Mouse (Mus musculus): Measurements from ENCODE around the gene Prss36. TPM values are rescaled to one million over a fixed set of nuclear protein-coding genes. Genes with fewer than 3 reads are reported as not detected.
A peak's percentile ranks its signal among the peaks of the same experiment; 100 is the strongest.

Prss36 gene
- polyA plus RNA-seq, 1 experiment from 2014 or later = 10.1 TPM

DNA sequence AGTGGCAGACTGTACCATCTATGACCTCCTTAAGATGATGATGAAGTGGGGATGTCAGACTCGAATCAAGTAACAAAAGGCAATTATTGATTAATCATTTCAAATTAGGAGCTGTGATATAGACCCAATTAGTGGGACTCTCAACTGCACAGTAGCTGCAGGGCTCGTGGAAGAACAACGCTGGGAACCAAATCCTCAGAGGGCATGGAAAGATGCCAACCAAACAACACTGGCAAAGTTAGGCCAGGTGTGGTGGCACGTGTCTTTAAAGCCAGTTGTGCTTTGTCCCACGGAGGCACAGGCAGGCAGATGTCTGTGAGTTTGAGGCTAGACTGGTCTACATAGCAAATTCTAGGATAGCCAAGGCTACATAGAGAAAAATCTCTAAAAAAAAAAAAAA lies 15.9 kb downstream of the Prss36 start:
- Histone ChIP-seq H3K36me3 (peaks cover 18% of the 10 kb centered on the region), H3K27me3 (ENCODE audit: low read depth, poor library complexity, severe bottlenecking) (peaks cover 35% of the 10 kb centered on the region), H3K4me3 (no peak overlapping the region), H3K9me3 (replicated peaks) (no peaks in the 10 kb centered on the region), H3K4me1 (peaks cover 55% of the 10 kb centered on the region), H3K27ac (no peak overlapping the region)
- DNase-seq (ENCODE audit: low spot score) = no peak
- 73% methylated on average over 5 of the region's 5 CpGs for WGBS

DNA sequence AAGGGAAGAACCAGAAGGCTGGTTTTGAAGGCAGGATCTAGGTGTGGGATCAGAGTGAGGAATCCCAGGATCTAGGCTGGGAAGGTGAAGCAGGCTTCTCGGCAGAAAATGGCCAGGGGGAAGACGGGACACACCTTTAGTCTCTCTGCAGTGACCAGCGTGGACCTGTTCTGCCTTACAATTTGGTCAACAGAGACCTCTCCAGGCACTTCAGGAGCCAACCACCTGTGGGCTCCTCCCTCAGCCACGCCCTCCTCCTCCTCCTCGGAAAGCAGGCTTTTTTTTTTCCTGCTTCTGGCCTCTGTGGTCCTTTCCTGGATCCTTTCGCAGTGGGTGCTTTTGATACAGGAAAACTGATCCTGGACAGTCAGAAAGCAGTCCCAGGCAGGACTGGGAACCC lies 16.6 kb downstream of the Prss36 start, which contains the start of gene Prss8:
Gene Prss8 (minus strand): TSS at position 182 of the 400 bp plus-strand sequence.
- DNase-seq (ENCODE audit: low spot score) = peak; percentile 39
- H3K4me1 ChIP-seq = peaks cover 53% of the 10 kb centered on the region
- H3K9me3 ChIP-seq (replicated peaks) = no peaks in the 10 kb centered on the region
- peak within 1 kb of the TSS; percentile 42 for H3K4me3 ChIP-seq
- 9% methylated on average over 6 of the region's 6 CpGs for WGBS
- H3K36me3 ChIP-seq = peaks cover 25% of the 10 kb centered on the region
- H3K27ac ChIP-seq = peak within 1 kb of the TSS; percentile 50
- H3K27me3 ChIP-seq (ENCODE audit: low read depth, poor library complexity, severe bottlenecking) = peaks cover 35% of the 10 kb centered on the region

DNA sequence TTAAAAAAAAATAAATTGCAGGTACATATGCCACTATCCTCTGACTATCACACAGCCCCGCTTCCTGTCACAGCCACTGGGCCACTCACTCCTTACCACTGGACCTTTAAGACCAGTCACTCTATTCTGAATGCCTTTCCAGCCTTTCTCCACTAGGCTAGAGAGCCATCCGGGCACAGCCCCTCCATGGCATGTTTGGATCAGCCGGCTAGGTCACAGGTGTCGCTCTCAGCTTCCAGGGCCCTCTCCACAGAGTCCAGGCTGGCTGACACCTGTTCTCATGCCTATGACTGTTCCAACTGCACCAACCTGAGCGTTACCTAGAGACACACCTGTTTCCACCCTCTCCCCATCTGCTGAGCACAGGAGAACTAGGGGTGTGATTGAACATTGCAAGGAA lies 17.9 kb downstream of the Prss36 start:
- Histone ChIP-seq H3K9me3 (replicated peaks) (no peaks in the 10 kb centered on the region), H3K27me3 (ENCODE audit: low read depth, poor library complexity, severe bottlenecking) (peaks cover 35% of the 10 kb centered on the region), H3K4me1 (peaks cover 40% of the 10 kb centered on the region), H3K36me3 (peaks cover 38% of the 10 kb centered on the region), H3K27ac (no peak overlapping the region), H3K4me3 (peak overlapping the region; percentile 42)
- DNase-seq (ENCODE audit: low spot score) = no peak
- WGBS = 52% methylated on average over 5 of the region's 5 CpGs

DNA sequence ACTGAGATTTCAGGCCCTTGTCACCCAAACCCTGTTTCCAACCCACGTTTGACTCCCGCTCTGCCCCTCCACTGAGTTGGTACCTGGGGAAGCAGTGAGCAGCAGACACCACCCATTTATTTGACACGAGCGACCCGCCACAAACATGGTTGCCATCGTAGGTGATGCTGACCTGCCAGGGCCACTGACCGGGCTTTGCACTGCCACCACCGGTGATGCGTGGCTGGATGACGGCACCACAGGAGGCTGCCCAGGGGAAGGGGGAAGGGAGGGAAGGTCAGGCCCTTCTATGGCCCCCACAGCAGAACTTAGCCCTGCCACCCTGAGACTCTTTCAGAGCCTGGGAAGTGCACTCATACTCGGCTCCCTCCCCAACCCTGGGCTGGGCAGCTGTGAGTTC lies 18.8 kb downstream of the Prss36 start:
- Histone ChIP-seq H3K9me3 (replicated peaks) (no peaks in the 10 kb centered on the region), H3K36me3 (peaks cover 45% of the 10 kb centered on the region), H3K4me1 (peaks cover 31% of the 10 kb centered on the region), H3K27me3 (ENCODE audit: low read depth, poor library complexity, severe bottlenecking) (peaks cover 35% of the 10 kb centered on the region), H3K27ac (no peak overlapping the region), H3K4me3 (no peak overlapping the region)
- 90% methylated on average over 11 of the region's 11 CpGs for WGBS
- DNase-seq (ENCODE audit: low spot score) = no peak

DNA sequence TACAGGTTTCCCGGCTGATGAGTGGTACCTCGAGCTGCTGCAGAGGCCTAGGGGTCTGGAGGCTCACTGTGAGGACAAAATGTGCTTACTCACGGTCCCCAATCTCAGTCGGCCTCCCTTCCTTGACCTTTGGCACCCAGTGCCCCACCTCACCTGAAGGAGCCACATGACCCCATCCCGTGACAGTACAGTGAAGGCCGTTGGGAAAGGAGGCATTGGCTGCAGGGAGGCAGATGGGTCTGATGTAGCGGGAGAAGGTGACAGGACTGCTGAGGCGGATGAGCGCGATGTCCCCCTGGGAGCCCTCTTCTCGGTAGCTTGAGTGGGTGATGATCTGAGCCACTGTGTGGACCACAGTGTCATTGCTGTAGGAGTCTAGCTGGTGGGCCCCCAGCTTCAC lies 19.7 kb downstream of the Prss36 start:
- Histone ChIP-seq H3K4me3 (no peak overlapping the region), H3K4me1 (peaks cover 24% of the 10 kb centered on the region), H3K9me3 (replicated peaks) (no peaks in the 10 kb centered on the region), H3K27me3 (ENCODE audit: low read depth, poor library complexity, severe bottlenecking) (peaks cover 35% of the 10 kb centered on the region), H3K36me3 (peaks cover 54% of the 10 kb centered on the region), H3K27ac (no peak overlapping the region)
- DNase-seq (ENCODE audit: low spot score) = no peak
- WGBS = 87% methylated on average over 11 of the region's 11 CpGs

DNA sequence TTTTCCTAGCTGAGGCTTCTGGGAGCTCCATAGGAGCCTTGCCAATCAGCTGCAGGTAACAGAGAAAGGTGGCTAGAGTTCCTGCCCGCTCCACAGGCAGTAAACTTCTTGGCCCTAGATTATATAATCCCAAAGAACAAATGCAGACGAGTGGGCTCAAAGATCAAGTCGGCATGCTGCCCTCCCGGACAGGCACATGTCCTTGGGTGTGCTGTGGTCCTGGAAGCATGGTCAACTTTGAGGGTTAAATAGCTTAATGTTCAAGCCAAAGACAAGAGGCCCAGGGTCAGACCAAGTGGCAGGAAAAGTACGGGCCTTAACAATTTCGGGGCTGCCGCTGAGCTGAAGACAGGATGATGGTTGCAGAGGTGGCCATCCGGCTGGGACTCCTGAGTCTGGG lies 20.5 kb downstream of the Prss36 start:
- 92% methylated on average over 8 of the region's 8 CpGs for WGBS
- H3K27ac ChIP-seq = no peak overlapping the region
- peaks cover 35% of the 10 kb centered on the region for H3K27me3 ChIP-seq (ENCODE audit: low read depth, poor library complexity, severe bottlenecking)
- H3K4me1 ChIP-seq = peaks cover 16% of the 10 kb centered on the region
- H3K36me3 ChIP-seq = peaks cover 61% of the 10 kb centered on the region
- no peak overlapping the region for H3K4me3 ChIP-seq
- DNase-seq (ENCODE audit: low spot score) = no peak
- no peaks in the 10 kb centered on the region for H3K9me3 ChIP-seq (replicated peaks)

DNA sequence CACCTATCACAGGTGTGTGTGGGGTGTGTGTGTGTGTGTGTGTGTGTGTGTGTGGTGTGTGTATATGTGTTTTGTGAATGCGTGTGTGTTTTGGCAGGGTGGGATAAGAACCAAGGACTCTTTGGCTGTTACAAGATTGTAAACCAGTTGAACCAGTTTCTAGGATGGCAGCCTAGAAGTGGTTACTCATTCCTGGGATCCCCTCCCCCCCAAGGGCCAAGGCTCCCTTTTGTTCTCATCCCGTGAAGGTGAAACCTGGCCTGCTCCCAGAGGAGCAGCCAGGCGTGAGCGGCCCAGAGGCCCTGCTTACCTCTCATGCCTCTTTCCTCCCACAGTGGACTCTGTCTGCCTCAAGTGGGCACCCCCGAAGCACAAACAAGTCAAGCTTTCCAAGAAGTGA lies 21.3 kb downstream of the Prss36 start:
- no peak overlapping the region for H3K27ac ChIP-seq
- no peak for DNase-seq (ENCODE audit: low spot score)
- peaks cover 16% of the 10 kb centered on the region for H3K4me1 ChIP-seq
- H3K36me3 ChIP-seq = peaks cover 69% of the 10 kb centered on the region
- H3K27me3 ChIP-seq (ENCODE audit: low read depth, poor library complexity, severe bottlenecking) = peaks cover 30% of the 10 kb centered on the region
- 69% methylated on average over 5 of the region's 5 CpGs for WGBS
- no peak overlapping the region for H3K4me3 ChIP-seq
- H3K9me3 ChIP-seq (replicated peaks) = no peaks in the 10 kb centered on the region

DNA sequence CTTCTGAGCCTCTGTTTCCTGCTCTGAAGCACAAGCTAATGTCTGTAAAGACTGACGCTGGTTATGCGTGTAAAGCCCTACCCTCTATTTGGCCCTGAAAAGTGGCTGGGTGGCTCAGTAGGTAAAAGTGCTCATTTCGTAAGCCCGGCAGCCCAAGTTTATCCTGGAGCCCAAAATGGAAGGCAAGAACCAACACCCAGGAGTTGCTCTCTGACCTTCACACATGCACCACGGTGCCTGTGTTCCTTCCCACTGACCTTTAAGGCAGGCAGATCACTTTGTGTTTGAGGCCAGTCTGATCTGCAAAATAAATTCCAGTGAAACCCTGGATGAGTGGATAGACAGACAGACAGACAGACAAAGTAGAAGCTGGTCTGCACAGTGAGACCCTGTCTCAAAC lies 22.8 kb downstream of the Prss36 start:
- peaks cover 83% of the 10 kb centered on the region for H3K36me3 ChIP-seq
- peaks cover 14% of the 10 kb centered on the region for H3K27me3 ChIP-seq (ENCODE audit: low read depth, poor library complexity, severe bottlenecking)
- H3K27ac ChIP-seq = no peak overlapping the region
- H3K9me3 ChIP-seq (replicated peaks) = no peaks in the 10 kb centered on the region
- no peak overlapping the region for H3K4me3 ChIP-seq
- 89% methylated on average over 5 of the region's 5 CpGs for WGBS
- no peak for DNase-seq (ENCODE audit: low spot score)
- peaks cover under 1% of the 10 kb centered on the region; the same call in 1 of the 2 replicates for H3K4me1 ChIP-seq

DNA sequence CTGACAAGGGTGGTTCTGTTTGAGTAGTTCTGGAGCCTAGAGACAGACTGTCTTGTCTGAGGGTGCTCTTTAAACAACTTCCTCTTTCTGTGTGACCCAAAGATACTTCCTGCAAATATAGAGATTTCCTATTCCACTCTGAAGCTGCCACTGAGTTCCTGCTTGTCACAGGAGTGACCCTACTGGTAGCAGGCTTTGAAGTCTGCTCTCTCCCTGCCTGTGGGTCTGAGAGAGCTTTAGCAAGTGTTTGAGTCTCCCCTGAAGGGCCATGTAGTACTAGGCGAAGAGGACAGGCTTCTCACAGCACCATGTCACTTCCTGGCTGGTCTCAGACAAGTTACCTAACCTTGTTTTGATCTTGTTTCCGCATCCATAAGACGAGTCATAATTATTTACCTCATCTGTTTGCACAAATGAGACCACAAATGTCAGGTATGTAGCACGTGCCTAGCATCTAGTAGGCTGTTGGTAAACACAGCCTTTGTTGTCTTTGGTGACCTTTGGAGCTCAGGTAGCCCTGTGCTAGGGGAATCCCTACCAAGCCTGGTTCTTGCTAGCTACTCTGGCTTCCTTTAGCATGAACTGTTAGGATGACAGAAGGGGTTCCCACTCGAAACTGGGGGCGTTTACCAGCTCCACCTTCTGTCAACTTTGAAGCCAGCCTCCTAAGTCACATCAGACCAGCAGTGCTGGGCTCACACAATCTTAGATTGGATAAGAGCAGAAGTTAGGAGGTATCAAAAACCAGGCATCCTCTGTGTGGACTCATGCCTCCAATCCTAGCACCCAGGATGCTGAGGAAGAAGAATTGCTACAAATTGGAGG lies 23.9 kb downstream of the Prss36 start:
- WGBS = 83% methylated on average over 6 of the region's 6 CpGs
- H3K36me3 ChIP-seq = peaks cover 89% of the 10 kb centered on the region
- no peaks in the 10 kb centered on the region for H3K4me1 ChIP-seq
- no peaks in the 10 kb centered on the region for H3K9me3 ChIP-seq (replicated peaks)
- H3K4me3 ChIP-seq = no peak overlapping the region
- no peak overlapping the region for H3K27ac ChIP-seq
- no peak for DNase-seq (ENCODE audit: low spot score)
- H3K27me3 ChIP-seq (ENCODE audit: low read depth, poor library complexity, severe bottlenecking) = peaks cover 4% of the 10 kb centered on the region

DNA sequence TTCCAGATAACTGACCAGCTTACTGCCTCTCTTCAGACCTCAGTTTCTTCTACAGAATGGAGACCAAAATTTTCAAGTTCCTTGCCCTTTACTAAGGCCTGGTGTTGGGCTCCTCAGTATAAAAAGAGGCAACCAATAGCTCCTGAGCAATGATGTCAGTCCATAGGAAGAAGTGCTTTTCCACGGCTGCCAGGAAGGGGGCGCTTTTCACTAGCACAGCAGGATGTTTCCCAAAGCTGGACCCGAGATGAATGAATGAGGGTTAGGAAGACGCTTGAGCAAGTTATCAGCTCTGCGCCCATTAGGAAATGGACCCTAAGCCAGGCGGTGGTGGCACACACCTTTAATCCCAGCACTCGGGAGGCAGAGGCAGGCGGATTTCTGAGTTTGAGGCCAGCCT lies 25.0 kb downstream of the Prss36 start:
- Histone ChIP-seq H3K27me3 (ENCODE audit: low read depth, poor library complexity, severe bottlenecking) (no peaks in the 10 kb centered on the region), H3K9me3 (replicated peaks) (no peaks in the 10 kb centered on the region), H3K4me1 (no peaks in the 10 kb centered on the region), H3K27ac (no peak overlapping the region), H3K36me3 (peaks cover 92% of the 10 kb centered on the region), H3K4me3 (no peak overlapping the region)
- no peak for DNase-seq (ENCODE audit: low spot score)
- 70% methylated on average over 8 of the region's 8 CpGs for WGBS

DNA sequence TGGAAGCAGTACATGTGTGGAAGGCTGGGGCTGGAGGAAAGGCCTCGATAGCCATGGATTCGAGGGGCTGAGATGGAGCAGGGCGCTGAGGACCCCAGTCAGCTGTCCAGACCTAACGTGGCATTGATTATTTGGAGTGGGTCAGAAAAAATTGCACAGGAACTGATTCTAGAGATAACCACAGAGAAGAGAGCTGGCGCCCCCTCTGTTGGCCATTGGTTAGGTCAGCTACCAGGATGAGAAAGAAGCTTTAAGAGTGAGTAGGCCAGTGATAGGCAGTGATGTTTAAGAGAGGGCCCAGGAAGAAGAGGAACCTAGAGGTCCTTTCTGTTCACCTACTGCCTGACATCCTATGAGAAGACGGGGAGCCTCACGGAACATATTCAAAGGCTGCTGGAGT lies 27.2 kb downstream of the Prss36 start:
- Histone ChIP-seq H3K9me3 (replicated peaks) (no peaks in the 10 kb centered on the region), H3K4me1 (no peaks in the 10 kb centered on the region), H3K36me3 (peaks cover 90% of the 10 kb centered on the region), H3K27me3 (ENCODE audit: low read depth, poor library complexity, severe bottlenecking) (no peaks in the 10 kb centered on the region), H3K4me3 (no peak overlapping the region), H3K27ac (no peak overlapping the region)
- DNase-seq (ENCODE audit: low spot score) = no peak
- WGBS = 77% methylated on average over 7 of the region's 7 CpGs

DNA sequence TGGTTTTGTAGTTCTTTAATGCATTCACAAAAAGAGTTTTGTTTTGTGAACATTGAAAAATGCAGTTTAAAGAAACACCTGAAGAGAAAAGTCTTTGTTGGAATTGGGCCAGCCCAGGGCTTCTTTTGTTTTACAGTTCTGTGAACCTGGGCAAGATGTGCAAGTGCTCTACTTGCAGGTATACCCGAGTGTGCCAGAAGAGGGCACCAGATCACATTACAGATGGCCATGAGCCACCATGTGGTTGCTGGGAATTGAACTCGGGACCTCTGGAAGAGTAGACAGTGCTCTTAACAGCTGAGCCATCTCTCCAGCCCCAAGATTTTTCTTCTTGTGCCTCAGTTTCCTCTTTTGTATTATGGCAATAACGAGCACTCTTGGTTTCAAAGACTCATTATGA lies 28.3 kb downstream of the Prss36 start:
- no peaks in the 10 kb centered on the region for H3K27me3 ChIP-seq (ENCODE audit: low read depth, poor library complexity, severe bottlenecking)
- WGBS = 59% methylated on average over 3 of the region's 3 CpGs

DNA sequence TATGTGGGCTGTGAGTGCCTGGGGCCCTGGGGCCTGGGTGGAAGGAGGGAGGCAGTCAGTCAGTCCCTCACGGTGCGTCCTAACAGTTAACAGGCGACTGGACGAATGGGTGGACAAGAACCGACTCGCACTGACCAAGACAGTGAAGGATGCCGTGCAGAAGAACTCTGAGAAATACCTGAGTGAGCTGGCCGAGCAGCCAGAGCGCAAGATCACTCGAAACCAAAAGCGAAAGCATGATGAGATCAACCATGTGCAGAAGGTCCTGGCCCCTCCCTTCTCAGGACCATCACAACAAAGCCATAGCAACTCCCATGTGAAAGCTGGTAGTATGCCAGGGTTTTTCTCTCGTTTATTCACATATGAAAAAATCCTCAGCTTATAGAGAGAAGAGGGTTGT lies 31.2 kb downstream of the Prss36 start:
- Histone ChIP-seq H3K36me3 (peaks cover 53% of the 10 kb centered on the region), H3K27ac (no peak overlapping the region), H3K4me3 (no peak overlapping the region), H3K9me3 (replicated peaks) (no peaks in the 10 kb centered on the region), H3K4me1 (peaks cover 12% of the 10 kb centered on the region), H3K27me3 (ENCODE audit: low read depth, poor library complexity, severe bottlenecking) (no peaks in the 10 kb centered on the region)
- 85% methylated on average over 12 of the region's 12 CpGs for WGBS
- no peak for DNase-seq (ENCODE audit: low spot score)

More for the DNA sequence above, 28.3 kb downstream of the Prss36 start:
- H3K9me3 ChIP-seq (replicated peaks) = no peaks in the 10 kb centered on the region
- no peak overlapping the region for H3K27ac ChIP-seq
- H3K4me3 ChIP-seq = no peak overlapping the region
- DNase-seq (ENCODE audit: low spot score) = peak; percentile 54
- peaks cover 3% of the 10 kb centered on the region for H3K4me1 ChIP-seq
- peaks cover 80% of the 10 kb centered on the region for H3K36me3 ChIP-seq

Measured in limb, embryonic 10.5 days (tissue).